Mouse (Mus musculus) embryonic facial prominence, embryonic 12.5 days (tissue): ENCODE results near the gene E130114P18Rik. TPM values are rescaled to one million over a fixed set of nuclear protein-coding genes. Genes with fewer than 3 reads are reported as not detected.
A peak's percentile ranks its signal among the peaks of the same experiment; 100 is the strongest.

Experiments
- ATAC-seq: fragments of 200-750 bp; cut with Nextera tagmentation; 2 replicates; pipeline ENCODE4 v1.8.0; 2017; ENCODE audit not compliant: insufficient number of reproducible peaks, insufficient read depth, low FRiP score, low TSS enrichment
- H3K27ac ChIP-seq: fragments of 300-500 bp; sonication (generic); 2 replicates; pipeline ENCODE4 v1.5.1; 2016; ENCODE audit warnings: mild to moderate bottlenecking
- H3K27me3 ChIP-seq: fragments of 300-500 bp; sonication (generic); 2 replicates; pipeline ENCODE4 v1.6.1; 2016; ENCODE audit warnings: mild to moderate bottlenecking, moderate library complexity
- H3K36me3 ChIP-seq: fragments of 300-500 bp; sonication (generic); 2 replicates; pipeline ENCODE4 v1.6.1; 2016; ENCODE audit warnings: mild to moderate bottlenecking
- H3K4me1 ChIP-seq: fragments of 300-500 bp; sonication (generic); 2 replicates; pipeline ENCODE4 v1.6.1; 2016
- H3K4me2 ChIP-seq: fragments of 300-500 bp; sonication (generic); replicated peaks from 2 replicates; pipeline ENCODE4 v1.6.1; 2016; ENCODE audit warnings: mild to moderate bottlenecking, moderate library complexity
- H3K4me3 ChIP-seq: fragments of 300-500 bp; sonication (generic); 2 replicates; pipeline ENCODE4 v1.5.1; 2016; ENCODE audit warnings: mild to moderate bottlenecking
- H3K9ac ChIP-seq: fragments of 300-500 bp; sonication (generic); 2 replicates; pipeline ENCODE4 v1.6.1; 2016; ENCODE audit warnings: mild to moderate bottlenecking, moderate library complexity
- H3K9me3 ChIP-seq: fragments of 300-500 bp; sonication (generic); 2 replicates; pipeline ENCODE4 v1.6.1; 2016; ENCODE audit warnings: mild to moderate bottlenecking, moderate library complexity
- WGBS: fragments of 180-500 bp; shearing (Covaris S2); methylation state at CpG from one replicate; pipeline ENCODE4 v1.1.7; 2016; 5-methylcytosine and 5-hydroxymethylcytosine counted together
- polyA plus RNA-seq: library from polyadenylated mRNA; unstranded; fragments of >200 nt; fragmentation: Nextera tagmentation; extraction: Ambion mirVana; gene quantifications from 2 replicates; pipeline ENCODE4 v1.2.1, GENCODE M21; 2016

The E130114P18Rik gene
- polyA plus RNA-seq, 1 experiment from 2014 or later, result 7.5 TPM

- Histone ChIP-seq H3K27ac (no peak overlapping the region), H3K9ac (no peak overlapping the region), H3K9me3 (no peaks in the 10 kb centered on the region), H3K4me3 (no peak overlapping the region), H3K36me3 (no peaks in the 10 kb centered on the region), H3K4me2 (no peak overlapping the region), H3K4me1 (peaks cover 19% of the 10 kb centered on the region; the same call in 1 of the 2 replicates), H3K27me3 (no peaks in the 10 kb centered on the region)
- WGBS, result 58% methylated on average over 1 of the region's 1 CpGs
- ATAC-seq, result no peak
These were observed 170.7 kb downstream of the E130114P18Rik start for GRCm38 (mm10) chr4:97607169-97607568.

GRCm38 (mm10) chr4:97606524-97606923 lies 171.4 kb downstream of the E130114P18Rik start:
- peaks cover 22% of the 10 kb centered on the region for H3K4me1 ChIP-seq
- 82% methylated on average over 8 of the region's 8 CpGs for WGBS
- no peaks in the 10 kb centered on the region for H3K27me3 ChIP-seq
- no peak for ATAC-seq
- H3K9me3 ChIP-seq, result no peaks in the 10 kb centered on the region
- no peak overlapping the region for H3K9ac ChIP-seq
- H3K27ac ChIP-seq, result no peak overlapping the region
- no peaks in the 10 kb centered on the region for H3K36me3 ChIP-seq
- no peak overlapping the region for H3K4me3 ChIP-seq
- no peak overlapping the region for H3K4me2 ChIP-seq

GRCm38 (mm10) chr4:97602579-97602978 lies 175.3 kb downstream of the E130114P18Rik start:
- Histone ChIP-seq H3K4me3 (no peak overlapping the region), H3K9me3 (no peaks in the 10 kb centered on the region), H3K4me2 (no peak overlapping the region), H3K27ac (no peak overlapping the region), H3K4me1 (peaks cover 23% of the 10 kb centered on the region), H3K27me3 (no peaks in the 10 kb centered on the region), H3K36me3 (no peaks in the 10 kb centered on the region), H3K9ac (no peak overlapping the region)
- 67% methylated on average over 4 of the region's 4 CpGs for WGBS
- ATAC-seq, result no peak

- no peaks in the 10 kb centered on the region for H3K9me3 ChIP-seq
- H3K27me3 ChIP-seq, result no peaks in the 10 kb centered on the region
- H3K9ac ChIP-seq, result no peak overlapping the region
- no peaks in the 10 kb centered on the region for H3K36me3 ChIP-seq
- H3K4me1 ChIP-seq, result peaks cover 15% of the 10 kb centered on the region
- 0 out of 2 replicates have a peak overlapping the region, but pooled peaks have one; percentile 9 for H3K4me3 ChIP-seq
- 14% methylated on average over 8 of the region's 8 CpGs for WGBS
- peak overlapping the region; percentile 70 for H3K27ac ChIP-seq
- peak overlapping the region; percentile 28 for H3K4me2 ChIP-seq
- ATAC-seq, result peak; percentile 83
These were observed 176.7 kb downstream of the E130114P18Rik start for GRCm38 (mm10) chr4:97600875-97601835.

GRCm38 (mm10) chr4:97597443-97597842 lies 180.4 kb downstream of the E130114P18Rik start:
- Histone ChIP-seq H3K27ac (no peak overlapping the region), H3K36me3 (no peaks in the 10 kb centered on the region), H3K4me3 (no peak overlapping the region), H3K9ac (no peak overlapping the region), H3K27me3 (no peaks in the 10 kb centered on the region), H3K4me2 (no peak overlapping the region), H3K4me1 (peaks cover 13% of the 10 kb centered on the region), H3K9me3 (no peaks in the 10 kb centered on the region)
- 96% methylated on average over 1 of the region's 1 CpGs for WGBS
- ATAC-seq, result no peak

- no peaks in the 10 kb centered on the region for H3K27me3 ChIP-seq
- no peak overlapping the region for H3K9ac ChIP-seq
- WGBS, result 43% methylated on average over 9 of the region's 9 CpGs
- H3K27ac ChIP-seq, result no peak overlapping the region
- no peak overlapping the region for H3K4me2 ChIP-seq
- no peak overlapping the region for H3K4me3 ChIP-seq
- no peak for ATAC-seq
- H3K36me3 ChIP-seq, result no peaks in the 10 kb centered on the region
- H3K4me1 ChIP-seq, result peaks cover 4% of the 10 kb centered on the region
- H3K9me3 ChIP-seq, result no peaks in the 10 kb centered on the region
These were observed 181.5 kb downstream of the E130114P18Rik start for GRCm38 (mm10) chr4:97596348-97596747.

- no peak overlapping the region for H3K4me2 ChIP-seq
- no peaks in the 10 kb centered on the region for H3K4me1 ChIP-seq
- no peaks in the 10 kb centered on the region for H3K36me3 ChIP-seq
- WGBS, result 63% methylated on average over 5 of the region's 5 CpGs
- H3K27me3 ChIP-seq, result no peaks in the 10 kb centered on the region
- H3K9me3 ChIP-seq, result no peaks in the 10 kb centered on the region
- ATAC-seq, result no peak
- no peak overlapping the region for H3K9ac ChIP-seq
- H3K27ac ChIP-seq, result no peak overlapping the region
- no peak overlapping the region for H3K4me3 ChIP-seq
These were observed 184.0 kb downstream of the E130114P18Rik start for GRCm38 (mm10) chr4:97593869-97594268.

GRCm38 (mm10) chr4:97589790-97590189 lies 188.1 kb downstream of the E130114P18Rik start:
- WGBS, result 36% methylated on average over 1 of the region's 1 CpGs
- no peak overlapping the region for H3K4me2 ChIP-seq

GRCm38 (mm10) chr4:97587412-97588010 lies 190.4 kb downstream of the E130114P18Rik start:
- WGBS, result 53% methylated on average over 9 of the region's 9 CpGs
- no peak overlapping the region for H3K4me3 ChIP-seq

More at GRCm38 (mm10) chr4:97589790-97590189, 188.1 kb downstream of the E130114P18Rik start:
- Histone ChIP-seq H3K4me1 (peaks cover 9% of the 10 kb centered on the region), H3K27me3 (no peaks in the 10 kb centered on the region), H3K9ac (no peak overlapping the region), H3K27ac (no peak overlapping the region), H3K4me3 (no peak overlapping the region), H3K36me3 (no peaks in the 10 kb centered on the region), H3K9me3 (no peaks in the 10 kb centered on the region)
- no peak for ATAC-seq

GRCm38 (mm10) chr4:97585170-97585569 lies 192.7 kb downstream of the E130114P18Rik start:
- Histone ChIP-seq H3K9me3 (no peaks in the 10 kb centered on the region), H3K4me1 (peaks cover 18% of the 10 kb centered on the region), H3K4me2 (no peak overlapping the region; the same call in 1 of the 2 replicates), H3K4me3 (no peak overlapping the region), H3K27me3 (no peaks in the 10 kb centered on the region), H3K9ac (no peak overlapping the region), H3K36me3 (no peaks in the 10 kb centered on the region), H3K27ac (no peak overlapping the region)
- WGBS, result 29% methylated on average over 7 of the region's 7 CpGs
- no peak for ATAC-seq

More at GRCm38 (mm10) chr4:97587412-97588010, 190.4 kb downstream of the E130114P18Rik start:
- Histone ChIP-seq H3K9me3 (no peaks in the 10 kb centered on the region), H3K4me1 (peaks cover 16% of the 10 kb centered on the region), H3K4me2 (no peak overlapping the region), H3K9ac (no peak overlapping the region), H3K36me3 (no peaks in the 10 kb centered on the region), H3K27me3 (no peaks in the 10 kb centered on the region), H3K27ac (peak overlapping the region; percentile 46)
- no peak for ATAC-seq

GRCm38 (mm10) chr4:97584445-97585130 lies 193.3 kb downstream of the E130114P18Rik start:
- Histone ChIP-seq H3K27ac (no peak overlapping the region), H3K27me3 (no peaks in the 10 kb centered on the region), H3K4me3 (peak overlapping the region; percentile 19), H3K9me3 (no peaks in the 10 kb centered on the region), H3K4me1 (peaks cover 18% of the 10 kb centered on the region), H3K4me2 (peak overlapping the region; percentile 45), H3K36me3 (no peaks in the 10 kb centered on the region), H3K9ac (peak overlapping the region; percentile 8; the same call in 1 of the 2 replicates)
- ATAC-seq, result no peak
- 29% methylated on average over 9 of the region's 9 CpGs for WGBS
